Mouse (Mus musculus): ENCODE data around the gene Obp2a.
"Not testable (repeated sequence)": the region's sequence is repeated elsewhere in the genome, so short reads cannot be mapped to it uniquely, and the experiment has no call there.

Obp2a gene

DNA sequence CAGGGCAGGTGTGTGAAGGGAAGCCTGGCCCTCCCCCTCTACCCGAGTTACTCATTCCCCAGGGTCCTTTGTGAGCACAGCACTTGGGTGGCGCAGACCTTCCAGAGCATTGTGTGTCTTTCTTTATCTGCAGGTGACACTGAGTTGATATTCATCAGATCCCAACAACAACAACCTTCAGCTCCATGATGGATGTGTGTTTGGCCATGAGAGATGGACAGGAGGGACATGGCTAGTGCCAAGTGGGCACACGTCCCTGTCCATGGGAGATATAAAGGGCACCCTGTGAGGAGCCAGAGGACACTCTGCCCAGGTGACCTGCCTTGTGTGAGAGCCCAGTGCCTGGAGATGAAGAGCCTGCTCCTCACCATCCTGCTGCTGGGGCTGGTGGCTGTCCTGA lies at the start of gene Obp2a:
Obp2a (plus strand) TSS at position 301 of the 400 bp plus-strand sequence.
- not testable (repeated sequence) for DNase-seq (ENCODE audit: low read depth)

DNA sequence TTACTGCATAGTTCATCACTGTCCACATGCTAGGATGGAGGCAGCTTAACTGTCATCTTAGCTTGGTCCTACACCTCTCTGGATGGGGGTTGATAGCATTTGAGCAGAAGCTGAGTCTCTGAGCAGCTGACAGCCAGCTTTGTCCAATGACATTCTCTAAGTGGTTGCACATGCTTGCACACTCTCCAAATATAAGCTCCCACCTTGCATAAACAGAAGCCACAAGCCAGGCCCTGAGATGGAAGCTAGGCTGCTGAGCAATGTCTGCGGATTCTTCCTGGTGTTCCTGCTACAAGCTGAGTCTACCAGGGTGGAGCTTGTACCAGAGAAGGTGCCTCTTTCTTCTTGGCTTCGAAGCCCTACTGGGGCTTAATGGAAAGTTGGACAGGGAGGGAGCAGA lies 46.9 kb upstream of the Obp2a start, which contains the start of gene Lcn8:
Lcn8 (plus strand) TSS at position 219 of the 400 bp plus-strand sequence.
- DNase-seq (ENCODE audit: low read depth): no peak

DNA sequence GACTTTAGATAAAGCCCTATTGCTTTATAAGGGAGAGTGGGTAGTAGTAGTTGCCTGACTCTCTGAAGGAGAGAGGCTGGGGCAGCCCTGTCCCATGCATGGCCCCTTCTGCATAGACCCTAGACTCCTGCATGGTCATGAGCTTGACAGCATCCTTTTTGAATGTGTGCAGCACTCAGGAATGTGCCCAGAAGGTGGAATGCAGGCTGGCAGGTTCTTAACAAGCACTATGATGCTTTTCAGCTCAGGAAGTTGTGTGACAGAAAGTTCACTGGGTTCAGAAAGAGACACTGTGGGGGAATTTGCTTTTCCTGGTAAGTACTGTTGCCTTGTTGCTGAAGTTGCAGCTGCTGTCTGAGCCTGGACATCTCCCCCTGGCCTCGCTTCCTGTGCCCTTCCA lies 45.3 kb upstream of the Obp2a start:
- no peak for DNase-seq (ENCODE audit: low read depth)

DNA sequence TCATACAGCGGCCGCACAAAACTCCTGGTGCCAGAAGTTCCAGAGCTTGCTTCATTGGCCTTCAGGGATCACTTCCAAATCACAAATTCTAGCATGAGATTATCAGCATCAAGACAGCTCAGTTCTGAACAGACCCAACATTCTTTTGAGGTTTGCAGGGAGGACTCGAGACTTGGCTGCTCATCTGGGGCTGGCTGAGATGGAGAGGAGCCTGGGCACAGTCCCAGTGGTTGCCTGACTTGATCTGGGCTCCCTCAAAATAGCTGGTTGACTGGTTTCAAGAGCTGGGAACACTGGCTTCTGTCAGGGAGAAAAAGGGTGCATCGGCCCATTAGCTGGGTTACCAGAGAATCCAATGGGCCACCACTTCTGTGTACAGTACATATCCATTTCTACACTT lies 43.2 kb upstream of the Obp2a start:
- peak; percentile 36 for DNase-seq (ENCODE audit: low read depth)

DNA sequence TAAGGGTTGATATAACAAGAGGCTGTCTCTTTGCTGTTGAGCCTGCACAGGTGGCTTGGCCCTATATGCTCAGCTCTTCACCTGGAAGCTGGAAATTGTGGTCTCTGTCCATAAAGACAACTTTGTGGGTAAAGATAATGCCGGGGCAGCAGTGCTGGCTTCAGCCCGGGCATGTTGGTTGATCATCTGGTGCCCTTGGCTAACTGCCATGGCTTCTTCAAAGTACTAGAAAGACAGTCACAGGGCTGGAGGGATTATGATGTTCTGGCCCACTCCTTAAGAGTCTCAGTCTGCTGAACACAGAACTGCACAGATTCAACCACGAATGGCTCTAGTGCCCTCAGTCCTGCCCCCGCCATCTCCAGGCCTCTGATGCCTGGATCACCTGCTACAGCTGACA lies 42.6 kb upstream of the Obp2a start:
- no peak for DNase-seq (ENCODE audit: low read depth)

DNA sequence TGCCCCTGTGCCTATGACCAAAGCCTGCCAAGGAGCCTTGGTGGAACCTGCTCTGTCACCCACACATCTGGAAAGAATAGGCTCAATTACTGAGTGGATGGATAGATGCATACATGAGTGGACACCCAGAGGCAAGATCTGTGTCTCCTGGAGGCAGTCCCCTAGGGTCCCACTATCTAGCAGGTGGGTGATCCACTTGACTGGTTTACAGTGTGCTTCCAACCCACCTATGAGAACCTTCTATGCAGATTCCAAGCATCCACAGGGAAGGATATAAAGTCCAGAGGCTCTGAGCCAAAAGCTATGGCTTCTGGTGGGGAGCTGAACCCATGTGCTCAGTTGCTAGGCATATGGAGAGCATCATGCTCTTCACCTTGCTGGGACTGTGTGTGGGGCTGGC lies 42.2 kb upstream of the Obp2a start, which contains the start of gene Lcn5:
Lcn5 (plus strand) TSS at position 301 of the 400 bp plus-strand sequence.
- DNase-seq (ENCODE audit: low read depth): no peak

DNA sequence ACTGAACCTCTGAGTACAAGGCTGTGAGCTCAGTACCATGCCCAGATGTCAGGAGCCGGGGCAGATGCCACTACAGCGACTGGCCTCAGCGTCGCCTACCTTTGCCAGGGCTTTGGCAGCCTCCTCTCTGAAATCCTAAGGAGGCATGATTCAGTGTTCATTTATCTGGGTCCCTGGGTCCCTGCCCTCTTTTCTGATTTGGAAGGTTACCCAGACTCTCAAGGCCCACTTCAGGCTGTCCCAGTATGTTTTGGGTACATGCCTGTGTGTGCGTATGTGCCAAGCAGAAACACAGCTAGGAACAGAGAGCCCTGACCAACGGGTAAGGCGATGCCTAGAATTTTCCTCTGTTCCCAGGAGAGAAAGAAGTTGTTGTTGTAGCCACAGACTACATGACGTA lies 39.6 kb upstream of the Obp2a start:
- DNase-seq (ENCODE audit: low read depth): peak; percentile 27

DNA sequence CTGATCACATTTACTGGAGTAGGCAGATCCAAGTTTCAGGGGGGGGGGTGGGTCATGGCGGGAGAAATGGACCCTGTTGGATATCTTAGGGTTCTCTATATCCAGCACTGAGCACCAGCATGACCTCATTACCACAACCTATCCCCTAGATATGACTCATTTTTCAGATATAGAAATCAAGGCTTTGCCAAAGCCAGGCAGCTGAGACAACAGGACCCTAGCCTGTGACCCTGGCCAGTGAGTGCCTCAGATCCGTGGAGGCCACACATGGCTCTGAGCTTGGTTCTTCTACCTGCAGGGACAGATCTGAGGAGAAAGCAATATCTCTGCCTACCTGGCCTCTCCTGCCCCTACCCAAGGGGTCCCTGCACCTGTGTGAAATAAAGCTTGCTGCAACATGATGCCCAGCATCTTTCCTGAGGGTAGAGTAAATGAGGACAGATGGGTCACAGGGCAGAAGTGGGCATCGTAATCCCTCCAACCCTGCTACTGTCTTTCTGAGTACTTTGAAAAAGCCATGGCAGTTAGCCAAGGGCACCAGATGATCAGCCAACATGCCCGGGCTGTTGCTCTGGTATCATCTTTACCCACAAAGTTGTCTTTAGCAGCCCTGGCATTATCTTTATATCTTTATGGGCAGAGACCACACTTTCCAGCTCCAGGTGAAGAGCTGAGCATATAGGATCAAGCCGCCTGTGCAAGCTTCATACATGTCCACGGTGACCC lies 38.4 kb upstream of the Obp2a start:
- DNase-seq (ENCODE audit: low read depth): no peak

DNA sequence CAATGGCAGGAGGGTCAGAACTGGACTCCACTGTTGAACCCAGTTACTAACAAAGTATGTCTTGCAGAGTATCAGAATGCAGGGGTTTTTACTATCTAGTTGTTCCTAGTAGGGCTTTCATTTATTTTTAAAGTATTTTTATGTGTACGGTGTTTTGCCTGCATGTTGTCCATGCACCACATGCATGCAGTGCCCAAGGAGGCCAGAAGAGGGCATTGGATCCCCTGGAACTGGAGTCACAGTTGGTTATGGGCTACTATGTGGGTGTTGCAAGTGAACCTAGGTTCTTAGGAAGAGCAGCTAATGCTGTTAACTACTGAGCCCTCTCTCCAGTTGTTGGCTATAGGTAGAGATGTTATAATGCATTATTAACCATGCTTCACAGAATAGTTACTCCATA lies 36.3 kb upstream of the Obp2a start:
- no peak for DNase-seq (ENCODE audit: low read depth)

DNA sequence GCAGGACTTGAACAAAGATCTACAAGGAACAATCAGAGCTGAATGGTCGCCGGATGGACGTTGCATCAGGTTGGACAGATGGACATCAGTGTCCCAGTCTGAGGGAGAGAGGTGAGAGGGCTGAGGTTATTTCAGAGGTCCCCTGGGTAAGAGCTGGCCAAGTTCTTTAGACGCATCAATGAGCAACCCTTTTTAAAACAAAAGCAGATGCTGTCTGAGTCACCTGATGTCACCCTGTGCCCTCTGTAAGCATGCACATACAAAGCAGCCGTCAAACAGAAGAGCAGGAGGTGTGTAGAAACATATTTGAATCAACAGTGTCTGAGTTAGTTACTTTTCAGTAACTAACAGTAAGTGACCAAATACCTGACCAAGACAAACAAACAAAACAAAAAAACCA lies 35.7 kb upstream of the Obp2a start:
- no peak for DNase-seq (ENCODE audit: low read depth)

DNA sequence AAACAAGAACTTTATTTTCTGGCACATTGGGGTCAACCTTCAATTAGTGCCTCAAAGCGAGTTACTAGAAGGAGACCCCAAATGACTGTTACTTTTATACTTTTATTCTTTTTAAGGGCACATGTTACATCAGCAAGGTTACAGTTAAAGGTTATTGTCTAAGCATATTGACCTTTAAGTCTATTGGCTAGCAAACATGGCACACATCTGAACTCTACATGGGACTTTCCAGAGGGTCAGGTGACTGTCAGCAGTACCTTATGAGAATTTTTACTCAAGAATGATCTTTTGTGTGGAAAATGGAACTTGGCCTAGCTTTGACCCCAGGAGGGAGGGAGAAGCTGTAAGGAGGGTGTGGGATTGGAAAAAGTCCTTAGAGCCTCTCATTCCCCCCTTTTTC lies 33.3 kb upstream of the Obp2a start:
- DNase-seq (ENCODE audit: low read depth): no peak

DNA sequence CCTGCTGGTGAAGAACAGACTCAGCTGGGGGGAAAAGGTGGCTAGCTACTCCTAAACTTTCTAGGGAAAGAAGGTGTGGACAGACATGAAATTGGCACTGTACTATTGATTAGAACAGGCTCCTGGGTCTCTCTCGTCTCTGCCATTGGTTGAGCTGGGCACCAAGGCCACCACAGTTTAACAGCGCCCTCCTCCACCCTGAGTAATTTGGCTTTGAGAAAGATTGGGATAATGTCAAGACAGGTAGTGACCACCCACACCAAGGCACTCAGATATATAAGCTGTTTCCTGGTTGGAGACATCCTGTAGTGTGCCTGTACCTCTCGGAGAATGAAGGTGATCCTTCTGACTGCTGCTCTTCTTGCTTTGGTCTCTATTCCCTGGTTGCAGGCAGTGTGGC lies 23.4 kb upstream of the Obp2a start, which contains the start of gene Lcn6:
Lcn6 (plus strand) TSS at position 301 of the 400 bp plus-strand sequence.
- DNase-seq (ENCODE audit: low read depth): no peak

DNA sequence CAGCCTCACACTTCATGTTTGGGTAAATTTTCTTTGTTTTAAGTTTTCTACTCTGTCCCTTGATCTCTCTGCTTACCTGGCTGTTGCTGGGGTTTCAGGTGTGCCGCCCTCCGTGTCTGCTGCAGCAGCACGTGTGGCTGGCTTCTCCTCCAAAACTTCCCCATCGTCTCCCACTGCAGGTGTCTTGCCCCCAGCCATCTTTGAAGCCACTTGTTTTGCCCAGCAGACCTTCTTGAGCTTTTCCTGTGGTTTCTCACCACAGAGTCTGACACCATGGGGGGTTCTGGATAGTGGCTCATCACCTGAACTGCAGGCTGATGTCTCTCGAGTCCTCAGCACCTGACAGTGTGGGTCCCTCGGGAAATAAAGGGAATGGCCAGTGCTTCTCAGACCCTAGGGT lies 20.3 kb upstream of the Obp2a start:
- no peak for DNase-seq (ENCODE audit: low read depth)

DNA sequence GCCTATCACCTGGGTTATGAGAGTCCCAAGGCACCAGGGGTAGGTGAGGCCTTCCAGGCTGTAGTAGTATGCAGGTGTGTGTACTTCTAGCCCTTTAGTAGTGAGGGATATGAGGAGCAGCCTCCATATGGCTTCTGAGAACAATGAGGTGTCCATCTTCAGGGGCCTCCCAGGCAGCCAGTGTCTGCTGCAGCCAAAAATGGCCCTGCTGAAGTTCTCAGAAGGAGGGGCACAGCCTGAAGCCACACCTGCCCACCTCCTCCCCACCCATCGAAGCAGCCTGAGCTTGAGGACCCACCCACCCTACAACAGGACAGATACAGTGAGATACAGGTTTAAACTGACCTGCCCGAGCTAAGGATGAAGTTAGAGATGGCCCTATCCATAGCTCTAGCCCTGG lies 17.4 kb upstream of the Obp2a start, which contains the start of gene Lcn10:
Lcn10 (plus strand) TSS at position 301 of the 400 bp plus-strand sequence.
- DNase-seq (ENCODE audit: low read depth): no peak

DNA sequence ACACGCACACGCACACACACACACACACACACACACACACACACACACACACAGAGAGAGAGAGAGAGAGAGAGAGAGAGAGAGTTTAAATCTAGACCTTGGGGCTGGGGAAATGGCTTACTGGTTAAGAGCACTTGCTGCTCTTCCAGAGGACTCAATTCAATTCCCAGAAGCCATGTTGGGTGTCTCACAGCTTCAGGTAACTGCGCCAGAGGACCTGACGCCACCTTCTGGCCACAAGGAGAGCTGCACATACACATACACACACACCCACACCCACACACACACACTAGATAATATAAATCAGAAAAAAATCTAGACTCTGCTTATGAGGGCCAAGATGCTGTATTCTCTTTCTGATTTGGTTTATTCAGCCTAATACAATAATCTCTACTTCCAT lies 12.9 kb upstream of the Obp2a start:
- no peak for DNase-seq (ENCODE audit: low read depth)

DNA sequence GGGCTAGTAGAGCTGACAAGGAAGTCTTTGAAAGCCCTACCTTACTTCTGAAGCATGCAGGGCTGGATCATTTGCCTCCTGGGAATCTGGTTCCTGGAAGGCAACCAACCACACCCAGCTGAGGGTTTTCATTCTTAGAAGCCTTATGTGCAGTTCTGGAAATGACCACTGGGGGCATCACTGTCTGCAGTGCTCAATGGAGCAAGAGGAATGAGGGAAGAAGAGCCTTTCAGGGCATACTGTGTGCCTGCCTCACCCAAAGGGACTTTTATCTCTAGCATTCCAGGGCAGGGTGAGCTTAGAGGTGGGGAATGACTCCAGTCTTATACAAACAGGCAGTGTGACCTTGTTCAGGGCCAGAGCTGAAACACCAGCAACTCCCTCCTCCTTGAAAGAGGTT lies 5.2 kb upstream of the Obp2a start:
- DNase-seq (ENCODE audit: low read depth): peak; percentile 28

DNA sequence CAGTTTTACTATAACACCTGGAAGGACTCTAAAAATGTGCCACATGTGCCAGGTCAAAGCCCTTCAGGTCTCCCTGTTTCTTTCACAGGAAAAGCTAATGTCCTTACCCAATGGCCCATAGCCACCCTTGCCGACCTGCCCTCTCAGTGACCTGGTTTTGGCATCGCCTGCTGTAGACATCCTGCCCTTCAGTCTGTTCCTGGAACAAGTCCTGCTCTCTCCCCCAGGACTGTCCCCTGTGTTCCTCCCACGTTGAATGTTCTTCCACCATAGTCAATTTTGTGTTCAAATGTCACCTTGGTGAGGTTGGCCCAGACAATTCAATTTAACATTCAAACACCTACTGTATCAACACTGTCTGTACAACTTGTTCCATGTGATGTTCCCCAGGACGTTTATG lies 2.9 kb upstream of the Obp2a start:
- DNase-seq (ENCODE audit: low read depth): no peak

DNA sequence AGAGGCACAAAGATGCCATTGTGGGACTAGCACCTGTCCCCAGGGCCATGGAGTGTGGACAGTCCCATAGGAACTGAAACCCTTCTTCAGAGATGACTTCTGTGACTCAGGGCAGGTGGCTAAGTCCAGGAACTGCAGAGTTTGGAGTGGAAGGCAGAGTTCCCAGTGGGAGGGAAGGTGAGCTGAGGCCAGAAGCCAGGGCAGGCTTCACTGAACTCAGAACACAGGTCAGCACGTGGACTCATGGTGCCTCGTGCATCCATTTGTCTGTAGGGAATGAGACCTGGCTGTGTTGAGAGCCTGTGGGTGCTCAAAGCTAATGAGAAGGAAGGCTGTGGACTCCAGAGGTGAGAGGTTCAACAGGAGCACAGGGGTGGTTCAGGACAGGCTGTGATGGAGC lies 1.1 kb upstream of the Obp2a start:
- DNase-seq (ENCODE audit: low read depth): no peak

DNA sequence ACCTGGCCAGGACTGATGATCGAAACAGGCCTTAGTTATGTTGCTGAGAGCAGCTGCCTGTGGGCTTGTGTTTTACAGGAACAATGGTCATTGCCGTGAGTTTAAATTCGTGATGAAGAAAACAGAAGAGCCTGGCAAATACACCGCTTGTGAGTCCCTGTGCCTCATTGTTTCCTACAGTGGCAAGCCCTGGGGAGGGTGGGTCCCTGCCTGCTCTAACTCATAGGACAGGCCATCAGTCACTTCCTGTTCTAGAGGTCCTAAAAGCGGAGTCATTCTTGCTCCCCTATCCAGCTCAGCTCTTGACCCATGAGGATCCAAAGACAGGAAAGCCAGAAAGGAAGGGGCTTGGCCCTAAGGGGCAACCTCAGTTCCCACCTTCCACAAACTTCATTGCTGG lies 1.2 kb downstream of the Obp2a start:
- no peak for DNase-seq (ENCODE audit: low read depth)

DNA sequence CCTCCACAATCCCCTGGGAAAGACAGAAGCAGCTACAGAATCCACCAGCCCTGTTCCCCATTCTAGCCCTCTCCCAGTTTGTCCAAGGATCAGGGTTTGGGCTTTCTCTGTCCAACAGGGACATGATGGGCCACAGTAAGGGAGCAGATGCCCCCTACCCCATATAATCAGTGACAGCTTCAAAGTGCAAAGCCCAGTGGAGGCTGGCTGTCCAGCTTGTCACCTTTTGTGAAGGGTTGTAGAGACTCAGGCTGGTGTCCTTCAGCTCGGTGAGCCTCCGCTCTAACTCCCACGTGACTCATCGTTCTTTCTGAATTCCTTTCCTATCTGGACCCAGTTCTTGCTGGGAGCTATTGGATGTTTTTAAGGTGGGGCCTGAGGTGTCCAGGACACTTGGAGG lies 3.9 kb downstream of the Obp2a start:
- DNase-seq (ENCODE audit: low read depth): no peak

DNA sequence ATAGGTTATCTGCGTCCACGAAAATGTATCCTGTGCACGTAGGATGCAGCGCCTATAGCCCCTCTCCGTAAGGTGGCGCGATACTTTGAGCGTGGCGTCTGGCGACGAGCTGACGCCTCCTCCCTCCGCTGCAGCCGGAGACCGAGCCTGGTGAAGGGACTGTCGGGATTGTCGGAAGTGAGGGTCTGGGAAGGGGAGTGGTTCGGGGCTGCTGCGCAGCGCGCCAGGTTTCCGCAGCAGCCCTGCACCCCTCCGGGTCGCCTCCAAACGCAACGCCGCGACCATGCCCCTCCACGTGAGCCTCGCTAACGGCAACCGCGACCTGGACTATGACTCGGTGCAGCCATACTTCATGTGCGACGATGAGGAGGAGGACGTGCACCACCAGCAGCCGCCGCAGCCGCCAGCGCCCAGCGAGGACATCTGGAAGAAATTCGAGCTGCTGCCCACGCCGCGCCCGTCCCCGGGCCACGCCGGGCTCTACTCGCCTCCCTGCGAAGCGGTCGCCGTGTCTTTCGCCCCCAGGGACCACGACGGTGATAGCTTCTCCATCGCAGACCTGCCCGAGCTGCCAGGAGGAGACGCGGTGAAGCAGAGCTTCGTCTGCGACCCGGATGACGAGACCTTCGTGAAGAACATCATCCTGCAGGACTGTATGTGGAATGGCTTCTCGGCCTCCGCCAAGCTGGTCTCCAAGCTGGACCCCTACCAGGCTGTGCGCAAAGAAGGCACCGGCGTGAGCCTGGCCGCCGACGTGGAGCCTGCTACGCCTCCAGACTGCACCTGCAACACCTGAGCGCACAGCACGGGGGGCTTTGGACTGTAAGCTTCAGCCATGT lies 7.0 kb downstream of the Obp2a start, which contains the start of gene Bmyc:
Bmyc (plus strand) TSS at position 97 of the 839 bp plus-strand sequence.
- peak; percentile 25 for DNase-seq (ENCODE audit: low read depth)

DNA sequence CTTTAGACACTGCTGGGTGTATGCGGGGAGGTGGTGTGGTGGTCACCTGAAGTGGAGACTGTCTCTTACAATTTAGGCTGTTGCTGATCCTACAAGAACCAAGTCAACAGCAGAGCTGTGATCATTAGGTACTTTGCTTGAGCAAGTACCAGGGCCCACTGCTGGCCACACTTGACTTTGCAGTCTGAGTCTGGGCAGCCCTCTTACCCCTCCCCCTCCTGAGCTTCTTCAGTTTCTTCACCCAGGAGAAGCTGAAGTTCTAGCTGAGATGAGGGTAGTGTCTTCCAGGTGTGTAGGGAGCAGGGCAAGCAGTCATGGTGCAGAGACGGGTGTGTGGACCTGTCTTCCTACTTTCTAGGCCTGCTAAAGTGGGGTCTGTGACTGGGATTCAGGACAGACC lies 8.3 kb downstream of the Obp2a start:
- DNase-seq (ENCODE audit: low read depth): no peak

DNA sequence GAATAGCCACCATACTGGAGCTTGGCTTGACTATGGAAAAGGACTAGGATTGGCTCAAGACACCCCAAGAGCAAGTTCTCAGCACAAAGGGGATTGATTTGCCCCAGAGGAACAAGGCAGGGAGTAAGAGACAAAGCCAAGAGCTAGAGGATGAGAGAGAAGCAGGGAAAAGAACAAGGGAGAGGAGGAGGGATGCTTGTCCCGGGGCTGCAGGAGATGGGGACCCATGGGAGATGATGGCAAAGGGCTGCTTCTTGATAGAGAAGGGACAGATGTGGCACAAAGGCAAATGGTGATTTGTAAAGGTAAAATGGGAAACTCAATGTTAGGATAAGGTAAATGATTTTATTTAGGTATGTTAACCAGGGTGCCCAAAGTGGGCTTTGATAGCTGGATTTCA lies 9.2 kb downstream of the Obp2a start:
- not testable (repeated sequence) for DNase-seq (ENCODE audit: low read depth)
